Mouse (Mus musculus) heart, postnatal 4 days (tissue): Measurements from ENCODE around the gene Nqo1. TPM values are rescaled to one million over a fixed set of nuclear protein-coding genes. Genes with fewer than 3 reads are reported as not detected.

Experiments used
- DNase-seq: peaks from one replicate; pipeline ENCODE4 v3.0.0; 2021
- total RNA-seq, 2 experiments: library from RNA; stranded (reverse); gene quantifications; 2 replicates each; pipeline ENCODE4 v1.2.3; 2021

The Nqo1 gene
- total RNA-seq, result 10 to 100 TPM; 15.8 to 18.4 TPM

GRCm38 (mm10) chr8:107403038-107403781, at the start of gene Nqo1:
Nqo1 (minus strand) TSS chr8:107403206.
- peak; percentile 85 for DNase-seq

- no peak for DNase-seq
Measured at GRCm38 (mm10) chr8:107451414-107452066, 48.5 kb upstream of the Nqo1 start.

- DNase-seq, result no peak
Measured at GRCm38 (mm10) chr8:107449655-107450054, 46.6 kb upstream of the Nqo1 start.

GRCm38 (mm10) chr8:107449130-107449529, 46.1 kb upstream of the Nqo1 start:
- DNase-seq, result no peak

- no peak for DNase-seq
Measured at GRCm38 (mm10) chr8:107448382-107448889, 45.4 kb upstream of the Nqo1 start.

- DNase-seq, result no peak
Measured at GRCm38 (mm10) chr8:107447713-107448112, 44.7 kb upstream of the Nqo1 start.

GRCm38 (mm10) chr8:107444626-107445025, 41.6 kb upstream of the Nqo1 start:
- DNase-seq, result peak; percentile 49

GRCm38 (mm10) chr8:107439880-107440625, 37.0 kb upstream of the Nqo1 start:
- DNase-seq, result no peak

- no peak for DNase-seq
Measured at GRCm38 (mm10) chr8:107437711-107438110, 34.7 kb upstream of the Nqo1 start.

GRCm38 (mm10) chr8:107436841-107437421, 33.9 kb upstream of the Nqo1 start:
- DNase-seq, result peak; percentile 32

- DNase-seq, result peak; percentile 79
Measured at GRCm38 (mm10) chr8:107435962-107436831, 33.2 kb upstream of the Nqo1 start, which contains the start of gene Wwp2. Wwp2 (plus strand) TSS chr8:107436365.

GRCm38 (mm10) chr8:107435421-107435961, 32.5 kb upstream of the Nqo1 start:
- no peak for DNase-seq

GRCm38 (mm10) chr8:107430821-107431220, 27.8 kb upstream of the Nqo1 start:
- no peak for DNase-seq

- DNase-seq, result no peak
Measured at GRCm38 (mm10) chr8:107425230-107425597, 22.2 kb upstream of the Nqo1 start.

GRCm38 (mm10) chr8:107424597-107425229, 21.7 kb upstream of the Nqo1 start, which contains the start of gene Nob1:
Nob1 (minus strand) TSS chr8:107425051.
- peak; percentile 98 for DNase-seq

- DNase-seq, result no peak
Measured at GRCm38 (mm10) chr8:107424176-107424575, 21.2 kb upstream of the Nqo1 start.

- DNase-seq, result no peak
Measured at GRCm38 (mm10) chr8:107417001-107417400, 14.0 kb upstream of the Nqo1 start.

GRCm38 (mm10) chr8:107413881-107414280, 10.9 kb upstream of the Nqo1 start:
- no peak for DNase-seq

- no peak for DNase-seq
Measured at GRCm38 (mm10) chr8:107412552-107412951, 9.5 kb upstream of the Nqo1 start.

GRCm38 (mm10) chr8:107411391-107411790, 8.4 kb upstream of the Nqo1 start:
- no peak for DNase-seq

GRCm38 (mm10) chr8:107405935-107406334, 2.9 kb upstream of the Nqo1 start:
- DNase-seq, result no peak
